In genomic region chr6:48579215-48579648, GRCm38 (mm10) we compare ENCODE assay signal across 10 mouse cellular contexts. TPM values are rescaled to one million over a fixed set of nuclear protein-coding genes. Genes with fewer than 3 reads are reported as not detected.
DNase-seq lines count a peak whose midpoint lies in the region; ATAC-seq and TF ChIP-seq lines count a peak whose summit lies in the region.
"Had no signal": no experiment of that assay in that cellular context is flagged by ENCODE, and none has a peak within 500 bp of the region (broad histone marks: within the 10 kb centered on the region; RNA-seq: fewer than 3 reads in every experiment).

No protein-coding gene starts in this region.

- no peak overlapping the region for H3K4me3 ChIP-seq in liver, postnatal 0 days (ENCODE audit: low read depth, low read length)
- H3K4me3 ChIP-seq in stomach, embryonic 14.5 days (ENCODE audit: low read depth, low read length), result no peak overlapping the region
- H3K4me3 ChIP-seq: forebrain, embryonic 13.5 days had no signal

- WGBS in liver, postnatal 0 days (ENCODE audit: insufficient replicate concordance), result 13% methylated on average over 5 of the region's 5 CpGs
- 21% methylated on average over 5 of the region's 5 CpGs for WGBS in stomach, embryonic 14.5 days

- TF ChIP-seq CTCF in liver, postnatal 0 days (IDR thresholded peaks at IDR 0.05; ENCODE audit: low read depth), result no peak

- H3K36me3 ChIP-seq in liver, postnatal 0 days (replicated peaks; ENCODE audit: insufficient read depth, low read length), result no peaks in the 10 kb centered on the region
- H3K36me3 ChIP-seq in stomach, embryonic 14.5 days (ENCODE audit: control insufficient read depth, insufficient read depth, low read length), result no peaks in the 10 kb centered on the region

- no peaks in the 10 kb centered on the region for H3K27me3 ChIP-seq in liver, postnatal 0 days (ENCODE audit: insufficient read depth, low read length)
- H3K27me3 ChIP-seq in stomach, embryonic 14.5 days (ENCODE audit: control insufficient read depth, insufficient read depth, low read length), result no peaks in the 10 kb centered on the region
- H3K27me3 ChIP-seq: forebrain, embryonic 13.5 days had no signal

- H3K4me2 ChIP-seq in liver, postnatal 0 days (ENCODE audit: low read depth, low read length), result 0 out of 2 replicates have a peak overlapping the region, but pooled peaks have one; percentile 13
- 0 out of 2 replicates have a peak overlapping the region, but pooled peaks have one; percentile 15 for H3K4me2 ChIP-seq in stomach, embryonic 14.5 days (replicated peaks; ENCODE audit: low read depth, low read length)
- H3K4me2 ChIP-seq: forebrain, embryonic 13.5 days had no signal

- no peaks in the 10 kb centered on the region for H3K4me1 ChIP-seq in liver, postnatal 0 days (ENCODE audit: insufficient read depth)
- peaks cover 9% of the 10 kb centered on the region; the same call in 1 of the 2 replicates for H3K4me1 ChIP-seq in stomach, embryonic 14.5 days (ENCODE audit: control insufficient read depth, insufficient read depth, low read length)
- H3K4me1 ChIP-seq: forebrain, embryonic 13.5 days had no signal

- ATAC-seq in liver, postnatal 0 days, result no peak
- ATAC-seq in stomach, embryonic 14.5 days (ENCODE audit: insufficient number of reproducible peaks, insufficient read depth, low FRiP score, low read depth), result no peak
- ATAC-seq: forebrain, embryonic 13.5 days had no signal

- intact Hi-C loops in heart, postnatal 10 days (cut with DNase I), result no loop called here

- DNase-seq in liver, postnatal 0 days, result no peak
- no peak for DNase-seq in liver
- peak; percentile 51 for DNase-seq in brain, adult 2 months (ENCODE audit: low read depth, low spot score)
- DNase-seq in heart, postnatal 10 days, result peak; percentile 43 to 54
- DNase-seq in thymus, postnatal 10 days (ENCODE audit: low spot score in 2 of 2), result no peak
- no peak for DNase-seq in urinary bladder, adult 2 months (ENCODE audit: low spot score)
- DNase-seq: midbrain, embryonic 14.5 days had no signal

- H3K9me3 ChIP-seq in liver, postnatal 0 days (ENCODE audit: low read length), result no peaks in the 10 kb centered on the region
- no peaks in the 10 kb centered on the region for H3K9me3 ChIP-seq in stomach, embryonic 14.5 days (ENCODE audit: control insufficient read depth, low read depth, low read length)
- H3K9me3 ChIP-seq: forebrain, embryonic 13.5 days had no signal

- H3K27ac ChIP-seq in liver, postnatal 0 days (ENCODE audit: low read depth), result peak overlapping the region; percentile 55
- peak overlapping the region; percentile 56; the same call in 1 of the 2 replicates for H3K27ac ChIP-seq in stomach, embryonic 14.5 days (ENCODE audit: low read length)
- H3K27ac ChIP-seq: forebrain, embryonic 13.5 days had no signal

- TF ChIP-seq EP300 in liver, postnatal 0 days (IDR thresholded peaks at IDR 0.05; ENCODE audit: low read depth), result no peak

- H3K9ac ChIP-seq in liver, postnatal 0 days (replicated peaks), result no peak overlapping the region
- H3K9ac ChIP-seq in stomach, embryonic 14.5 days (replicated peaks; ENCODE audit: low read depth, low read length), result no peak overlapping the region
- H3K9ac ChIP-seq: forebrain, embryonic 13.5 days had no signal

RNA-seq across cellular contexts. Expression of gene Rarres2, which starts 6.6 kb away (rescaled TPM):
- polyA plus RNA-seq in liver, postnatal 0 days (2015; fragmentation: Nextera tagmentation; extraction: Ambion mirVana), result 485 and 531 TPM in 2 replicates
- total RNA-seq in heart, postnatal 10 days (2021), result 100 to 1,000 TPM in 1 of 2 experiments, 10 to 100 TPM in 1; 86.7 to 106 TPM
- 88.6 and 91.1 TPM in 2 replicates for polyA plus RNA-seq in stomach, embryonic 14.5 days (2014; fragmentation: Nextera tagmentation; extraction: Ambion mirVana)
- polyA plus RNA-seq in urinary bladder, adult 2 months (2012; rRNA removed), result 374 and 453 TPM in 2 replicates

RNA-seq across cellular contexts. Expression of gene Gm45021, which starts 10.2 kb away (rescaled TPM):
- not detected in 2 replicates for polyA plus RNA-seq in liver, postnatal 0 days (2015; fragmentation: Nextera tagmentation; extraction: Ambion mirVana)
- not detected for total RNA-seq in heart, postnatal 10 days (2021)
- polyA plus RNA-seq in stomach, embryonic 14.5 days (2014; fragmentation: Nextera tagmentation; extraction: Ambion mirVana), result not detected in 2 replicates
- polyA plus RNA-seq in urinary bladder, adult 2 months (2012; rRNA removed), result 0.47 and 0.56 TPM in 2 replicates
- polyA plus RNA-seq: forebrain, embryonic 13.5 days; large intestine, adult 2 months; midbrain, embryonic 14.5 days had no signal

RNA-seq across cellular contexts. Expression of gene Repin1, which starts 14.5 kb away (rescaled TPM):
- polyA plus RNA-seq in liver, postnatal 0 days (2015; fragmentation: Nextera tagmentation; extraction: Ambion mirVana), result 14.4 and 14.8 TPM in 2 replicates
- total RNA-seq in heart, postnatal 10 days (2021), result 10 to 100 TPM; 24.3 to 27.7 TPM
- 27.1 and 27.5 TPM in 2 replicates for polyA plus RNA-seq in stomach, embryonic 14.5 days (2014; fragmentation: Nextera tagmentation; extraction: Ambion mirVana)
- polyA plus RNA-seq in urinary bladder, adult 2 months (2012; rRNA removed), result 45.0 and 45.4 TPM in 2 replicates

RNA-seq across cellular contexts. Expression of gene Gm44965, which starts 14.5 kb away (rescaled TPM):
- polyA plus RNA-seq in liver, postnatal 0 days (2015; fragmentation: Nextera tagmentation; extraction: Ambion mirVana), result not detected in 2 replicates
- 1 to 10 TPM in 1 of 2 experiments, not detected in 1; 5.4 TPM for total RNA-seq in heart, postnatal 10 days (2021)
- not detected in 2 replicates for polyA plus RNA-seq in stomach, embryonic 14.5 days (2014; fragmentation: Nextera tagmentation; extraction: Ambion mirVana)
- polyA plus RNA-seq in urinary bladder, adult 2 months (2012; rRNA removed), result not detected in 2 replicates
- polyA plus RNA-seq: forebrain, embryonic 13.5 days; large intestine, adult 2 months; midbrain, embryonic 14.5 days had no signal

RNA-seq across cellular contexts. Expression of gene Zfp775, which starts 22.6 kb away (rescaled TPM):
- 0.93 and 1.8 TPM in 2 replicates for polyA plus RNA-seq in liver, postnatal 0 days (2015; fragmentation: Nextera tagmentation; extraction: Ambion mirVana)
- 1 to 10 TPM; 5.8 to 5.9 TPM for total RNA-seq in heart, postnatal 10 days (2021)
- 6.9 and 7.0 TPM in 2 replicates for polyA plus RNA-seq in stomach, embryonic 14.5 days (2014; fragmentation: Nextera tagmentation; extraction: Ambion mirVana)
- 4.6 and 7.7 TPM in 2 replicates for polyA plus RNA-seq in urinary bladder, adult 2 months (2012; rRNA removed)

Comparison
In these comparisons a context has a peak if more than half of its experiments do, and no peak if none do; other contexts are left out.
1. DNase-seq: peak in brain, adult 2 months (single experiment) and heart, postnatal 10 days (2 of 2); none in liver, postnatal 0 days (single experiment), liver (single experiment), thymus, postnatal 10 days (0 of 2) and urinary bladder, adult 2 months (single experiment).